Mouse (Mus musculus): ENCODE measurements at regions not wholly inside any gene's neighbourhood (a gene's known extent, or its start where the extent isn't known, plus 50 kb on each side); places are given as distances from the start of the nearest gene placed in this dataset.
A peak's percentile ranks its signal among the peaks of the same experiment; 100 is the strongest.

DNA sequence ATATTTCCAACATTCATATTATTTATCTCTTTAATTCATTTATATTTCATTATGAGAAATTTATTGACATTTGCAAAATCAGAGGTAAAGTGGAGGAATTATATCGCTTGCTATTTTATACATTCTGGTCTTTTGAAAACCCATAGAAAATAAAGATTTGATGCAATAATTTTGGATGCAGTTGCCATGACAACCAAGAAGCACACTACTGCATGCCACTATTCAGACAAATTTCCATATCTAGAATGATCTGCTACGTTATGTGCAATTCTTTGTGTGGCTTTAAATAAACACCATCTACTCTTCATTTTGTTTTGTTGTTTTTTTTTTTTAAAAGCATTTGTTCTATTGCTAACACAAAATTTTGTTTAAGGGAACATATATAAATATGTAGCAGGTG is 474.4 kb downstream of the Pcdh18 start:
- DNase-seq (ENCODE audit: extremely low spot score): no peak

DNA sequence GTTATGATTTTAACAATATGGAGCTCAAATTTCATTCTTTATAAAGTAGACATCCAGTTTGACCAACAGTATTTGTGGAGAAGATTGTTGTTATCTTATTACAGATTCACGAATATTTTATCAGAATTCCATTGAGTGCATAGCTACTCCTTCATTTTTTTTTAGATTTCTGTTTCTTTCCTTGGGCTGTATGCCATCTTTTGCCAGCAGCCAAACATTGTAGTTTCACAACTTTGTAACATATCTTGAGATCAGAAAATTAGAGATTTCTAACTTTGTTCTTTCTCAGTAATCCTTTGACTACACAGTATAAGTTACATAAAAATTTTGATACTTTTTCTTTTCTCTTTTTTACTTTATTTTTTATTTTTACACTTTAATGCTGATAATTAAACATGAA is 478.8 kb downstream of the Pcdh18 start:
- DNase-seq (ENCODE audit: extremely low spot score): no peak

DNA sequence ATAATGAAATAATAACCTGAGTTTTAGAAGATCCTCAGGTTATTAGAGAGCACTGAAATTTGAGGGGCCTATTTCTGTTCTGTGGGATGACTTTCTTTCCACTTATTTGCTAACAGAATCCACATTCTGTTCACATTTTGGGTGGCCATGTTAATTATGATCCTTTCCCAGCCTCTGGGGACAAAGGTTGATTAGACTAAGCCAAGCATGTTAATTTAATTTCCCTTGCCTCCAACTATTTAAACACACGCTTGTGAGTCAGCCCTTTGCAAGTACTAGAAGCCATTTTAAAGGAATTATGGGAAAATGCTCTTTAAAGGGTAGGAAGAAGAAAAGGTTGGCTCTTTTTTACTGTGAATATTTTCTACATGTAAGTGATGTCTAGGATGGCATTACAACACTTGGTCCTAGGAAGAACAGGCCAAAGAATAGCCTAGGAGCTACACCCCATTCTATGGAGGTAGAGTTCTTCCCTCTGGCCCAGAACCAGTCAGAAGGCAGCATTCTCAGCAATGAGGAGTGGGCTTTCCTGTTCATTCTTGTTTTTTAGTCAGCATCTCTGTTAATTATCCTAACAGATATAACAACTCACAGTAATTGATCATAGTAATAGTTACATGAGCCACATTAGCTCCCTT is 482.7 kb downstream of the Pcdh18 start:
- DNase-seq (ENCODE audit: extremely low spot score): no peak

DNA sequence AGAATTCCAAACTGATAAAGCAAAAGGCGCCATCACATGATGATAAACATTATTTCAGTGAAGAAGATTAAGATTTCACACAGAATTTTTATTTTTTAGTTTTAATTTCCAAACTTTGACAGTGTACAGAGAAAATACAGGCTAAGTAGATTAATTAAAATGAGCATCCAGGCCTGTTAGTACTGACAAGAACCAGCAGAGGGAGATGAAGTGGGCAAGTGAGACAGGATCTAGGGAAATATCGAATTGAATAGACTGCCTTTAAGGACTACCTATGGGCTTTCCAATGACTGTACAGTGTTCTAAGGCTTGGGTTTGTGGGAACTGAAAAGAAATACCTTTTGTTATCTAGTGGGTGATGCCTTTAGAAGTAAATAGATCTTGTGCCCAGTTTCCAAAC is 491.1 kb downstream of the Pcdh18 start:
- peak; percentile 1 for DNase-seq (ENCODE audit: extremely low spot score)

Data from embryo, embryonic 9.5 days (tissue).